Mouse (Mus musculus): ENCODE data around the gene Crlf3. TPM values are rescaled to one million over a fixed set of nuclear protein-coding genes. Genes with fewer than 3 reads are reported as not detected.
"Not testable (repeated sequence)": the region's sequence is repeated elsewhere in the genome, so short reads cannot be mapped to it uniquely, and the experiment has no call there.

The Crlf3 gene
- polyA plus RNA-seq, 1 experiment, result 81.6 TPM

- Histone ChIP-seq H3K27ac (ENCODE audit: insufficient read depth, low read depth, low read length) (peak overlapping the region; percentile 4; the same call in 1 of the 2 replicates), H3K4me1 (ENCODE audit: control insufficient read depth, insufficient read depth, low read length) (peaks cover 15% of the 10 kb centered on the region), H3K4me3 (ENCODE audit: insufficient read depth, low read length) (no peak overlapping the region)
- TF ChIP-seq POLR2A (IDR thresholded peaks at IDR 0.05; ENCODE audit: borderline replicate concordance, low read depth, low read length) (no peak), CTCF (IDR thresholded peaks at IDR 0.05; ENCODE audit: low read depth, low read length) (peak; percentile 35)
Observed at GRCm38 (mm10) chr11:80042615-80043418, 38.0 kb downstream of the Crlf3 start.

- Histone ChIP-seq H3K27ac (ENCODE audit: insufficient read depth, low read depth, low read length) (no peak overlapping the region), H3K4me3 (ENCODE audit: insufficient read depth, low read length) (no peak overlapping the region), H3K4me1 (ENCODE audit: control insufficient read depth, insufficient read depth, low read length) (0 out of 2 replicates have a peak, but pooled peaks cover 2% of the 10 kb centered on the region)
- TF ChIP-seq CTCF (IDR thresholded peaks at IDR 0.05; ENCODE audit: low read depth, low read length) (no peak), POLR2A (IDR thresholded peaks at IDR 0.05; ENCODE audit: borderline replicate concordance, low read depth, low read length) (no peak)
Observed at GRCm38 (mm10) chr11:80037495-80037894, 43.3 kb downstream of the Crlf3 start.

GRCm38 (mm10) chr11:80021306-80021705 is 59.5 kb downstream of the Crlf3 start:
- Histone ChIP-seq H3K4me3 (ENCODE audit: insufficient read depth, low read length) (no peak overlapping the region), H3K4me1 (ENCODE audit: control insufficient read depth, insufficient read depth, low read length) (no peaks in the 10 kb centered on the region), H3K27ac (ENCODE audit: insufficient read depth, low read depth, low read length) (no peak overlapping the region)
- TF ChIP-seq CTCF (IDR thresholded peaks at IDR 0.05; ENCODE audit: low read depth, low read length) (no peak), POLR2A (IDR thresholded peaks at IDR 0.05; ENCODE audit: borderline replicate concordance, low read depth, low read length) (no peak)

- no peak for TF ChIP-seq POLR2A (IDR thresholded peaks at IDR 0.05; ENCODE audit: borderline replicate concordance, low read depth, low read length)
- TF ChIP-seq CTCF (IDR thresholded peaks at IDR 0.05; ENCODE audit: low read depth, low read length), result no peak
- H3K4me3 ChIP-seq (ENCODE audit: insufficient read depth, low read length), result no peak overlapping the region
- H3K27ac ChIP-seq (ENCODE audit: insufficient read depth, low read depth, low read length), result no peak overlapping the region
- no peaks in the 10 kb centered on the region for H3K4me1 ChIP-seq (ENCODE audit: control insufficient read depth, insufficient read depth, low read length)
Observed at GRCm38 (mm10) chr11:80019792-80020191, 61.0 kb downstream of the Crlf3 start.

GRCm38 (mm10) chr11:80016533-80016932 is 64.3 kb downstream of the Crlf3 start:
- not testable (repeated sequence) for H3K4me3 ChIP-seq (ENCODE audit: insufficient read depth, low read length); H3K27ac ChIP-seq (ENCODE audit: insufficient read depth, low read depth, low read length); H3K4me1 ChIP-seq (ENCODE audit: control insufficient read depth, insufficient read depth, low read length)

Other genes starting within 250 kb of the Crlf3 start
- 24.1 and 29.9 TPM in 2 replicates for gene Utp6, start 118.6 kb downstream of the Crlf3 start, polyA plus RNA-seq (2012; ENCODE audit: insufficient read depth, insufficient read length, missing spikeins)
- gene Suz12, start 87.9 kb downstream of the Crlf3 start, polyA plus RNA-seq (2012; ENCODE audit: insufficient read depth, insufficient read length, missing spikeins), result 40.8 and 52.0 TPM in 2 replicates
- 6.6 and 6.7 TPM in 2 replicates for gene Atad5, start 8.4 kb upstream of the Crlf3 start, polyA plus RNA-seq (2012; ENCODE audit: insufficient read depth, insufficient read length, missing spikeins)
- gene Tefm, start 61.2 kb upstream of the Crlf3 start, polyA plus RNA-seq (2012; ENCODE audit: insufficient read depth, insufficient read length, missing spikeins), result 7.7 and 12.4 TPM in 2 replicates
- 167 and 174 TPM in 2 replicates for gene Adap2, start 73.1 kb upstream of the Crlf3 start, polyA plus RNA-seq (2012; ENCODE audit: insufficient read depth, insufficient read length, missing spikeins)
- 17.9 and 19.4 TPM in 2 replicates for gene Rnf135, start 102.9 kb upstream of the Crlf3 start, polyA plus RNA-seq (2012; ENCODE audit: insufficient read depth, insufficient read length, missing spikeins)
- gene Rhot1, start 128.0 kb upstream of the Crlf3 start, polyA plus RNA-seq (2012; ENCODE audit: insufficient read depth, insufficient read length, missing spikeins), result 34.5 and 38.1 TPM in 2 replicates
- 0.64 TPM in 1 of 2 replicates, not detected in the other for gene Rhbdl3, start 219.9 kb upstream of the Crlf3 start, polyA plus RNA-seq (2012; ENCODE audit: insufficient read depth, insufficient read length, missing spikeins)

Data from bone marrow macrophage, adult 2 months (primary cell).